Mouse (Mus musculus): ENCODE measurements around the gene Prkcz. TPM values are rescaled to one million over a fixed set of nuclear protein-coding genes. Genes with fewer than 3 reads are reported as not detected.

Prkcz gene
- polyA plus RNA-seq, 1 experiment from 2014 or later, result 65.4 TPM

DNA sequence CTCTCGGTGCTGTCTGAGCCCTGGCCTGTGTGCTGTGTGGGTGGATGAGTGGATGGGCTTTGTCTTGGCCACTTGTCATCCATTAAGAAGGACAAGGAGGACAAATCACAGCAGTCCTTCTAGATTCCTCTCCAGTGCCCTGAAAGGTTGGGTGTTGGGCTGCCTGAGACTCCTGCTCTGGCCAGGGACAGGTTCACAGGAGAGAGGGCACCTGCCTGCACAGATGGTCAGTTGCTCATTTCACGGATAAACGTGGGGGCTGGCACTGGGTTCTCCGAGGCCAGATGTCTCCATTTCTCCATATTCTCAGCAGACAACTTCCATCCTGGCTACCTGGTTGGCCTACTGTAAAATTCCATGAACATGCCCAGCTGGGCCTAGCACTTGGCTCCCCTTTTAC is 62.3 kb downstream of the Prkcz start:
- 88% methylated on average over 4 of the region's 4 CpGs for WGBS

DNA sequence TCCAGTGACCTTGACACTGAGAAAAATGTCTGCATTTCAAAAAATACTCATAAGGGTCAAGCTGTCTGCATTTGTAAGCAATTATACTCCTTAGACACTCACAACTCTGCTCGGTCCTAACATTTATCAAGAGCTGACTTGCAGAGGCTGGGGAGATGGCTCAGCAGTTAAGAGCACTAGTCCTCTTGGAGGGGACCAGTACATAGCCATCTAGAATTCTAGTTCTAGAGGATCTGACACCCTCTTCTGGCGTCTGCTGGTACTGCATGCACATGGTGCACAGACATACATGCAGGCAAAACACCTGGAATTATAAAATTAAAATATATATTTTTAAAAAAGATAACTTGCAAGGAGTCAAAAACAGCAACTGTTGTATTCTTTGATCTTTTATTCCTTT is 64.1 kb downstream of the Prkcz start:
- WGBS, result 60% methylated on average over 2 of the region's 2 CpGs
- H3K9me3 ChIP-seq (ENCODE audit: control insufficient read depth, low read length), result no peaks in the 10 kb centered on the region
- no peak overlapping the region for H3K27ac ChIP-seq (replicated peaks; ENCODE audit: low read depth, low read length)
- H3K4me1 ChIP-seq (ENCODE audit: control insufficient read depth, insufficient read depth, low read length), result no peaks in the 10 kb centered on the region
- H3K9ac ChIP-seq (replicated peaks; ENCODE audit: low read length), result no peak overlapping the region
- DNase-seq (peak; percentile 40), ATAC-seq (ENCODE audit: low FRiP score, low TSS enrichment) (no peak)
- no peaks in the 10 kb centered on the region for H3K27me3 ChIP-seq (ENCODE audit: control insufficient read depth, insufficient read depth, low read length)
- H3K4me3 ChIP-seq (replicated peaks; ENCODE audit: low read depth, low read length), result no peak overlapping the region
- no peaks in the 10 kb centered on the region for H3K36me3 ChIP-seq (ENCODE audit: control insufficient read depth, insufficient read depth, low read length)
- H3K4me2 ChIP-seq (ENCODE audit: low read length), result no peak overlapping the region

More for the DNA sequence above, 62.3 kb downstream of the Prkcz start:
- Histone ChIP-seq H3K4me3 (replicated peaks; ENCODE audit: low read depth, low read length) (no peak overlapping the region), H3K9ac (replicated peaks; ENCODE audit: low read length) (no peak overlapping the region), H3K27me3 (ENCODE audit: control insufficient read depth, insufficient read depth, low read length) (no peaks in the 10 kb centered on the region), H3K4me2 (ENCODE audit: low read length) (no peak overlapping the region), H3K36me3 (ENCODE audit: control insufficient read depth, insufficient read depth, low read length) (no peaks in the 10 kb centered on the region), H3K4me1 (ENCODE audit: control insufficient read depth, insufficient read depth, low read length) (no peaks in the 10 kb centered on the region), H3K9me3 (ENCODE audit: control insufficient read depth, low read length) (no peaks in the 10 kb centered on the region), H3K27ac (replicated peaks; ENCODE audit: low read depth, low read length) (no peak overlapping the region)
- DNase-seq, result no peak
- ATAC-seq (ENCODE audit: low FRiP score, low TSS enrichment), result no peak

DNA sequence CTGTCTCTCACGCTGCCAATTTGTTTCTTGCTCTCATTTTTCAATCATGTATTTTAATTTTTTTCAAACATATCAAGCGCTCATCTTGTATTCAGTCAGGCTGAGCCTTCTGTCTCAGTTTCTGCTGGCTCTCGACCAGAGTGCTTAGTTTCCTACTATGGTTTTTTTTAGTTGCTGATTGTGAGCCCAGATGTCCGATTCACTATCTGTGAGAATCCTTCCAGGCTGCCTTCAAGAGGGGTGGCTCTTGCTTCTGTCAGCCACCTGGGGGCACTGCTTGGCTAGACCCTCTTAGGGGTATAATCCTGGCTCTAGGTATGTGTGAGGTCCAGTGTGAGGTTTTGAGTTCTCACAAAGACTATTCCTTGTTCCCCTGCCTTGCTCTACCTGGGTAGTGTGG is 65.2 kb downstream of the Prkcz start:
- WGBS, result 81% methylated on average over 4 of the region's 4 CpGs
- ATAC-seq (ENCODE audit: low FRiP score, low TSS enrichment) (no peak), DNase-seq (no peak)
- H3K4me3 ChIP-seq (replicated peaks; ENCODE audit: low read depth, low read length), result no peak overlapping the region
- H3K4me1 ChIP-seq (ENCODE audit: control insufficient read depth, insufficient read depth, low read length), result no peaks in the 10 kb centered on the region
- no peak overlapping the region for H3K4me2 ChIP-seq (ENCODE audit: low read length)
- no peak overlapping the region for H3K9ac ChIP-seq (replicated peaks; ENCODE audit: low read length)
- 0 out of 2 replicates have a peak, but pooled peaks cover under 1% of the 10 kb centered on the region for H3K36me3 ChIP-seq (ENCODE audit: control insufficient read depth, insufficient read depth, low read length)
- H3K27me3 ChIP-seq (ENCODE audit: control insufficient read depth, insufficient read depth, low read length), result no peaks in the 10 kb centered on the region
- no peak overlapping the region for H3K27ac ChIP-seq (replicated peaks; ENCODE audit: low read depth, low read length)
- H3K9me3 ChIP-seq (ENCODE audit: control insufficient read depth, low read length), result no peaks in the 10 kb centered on the region

DNA sequence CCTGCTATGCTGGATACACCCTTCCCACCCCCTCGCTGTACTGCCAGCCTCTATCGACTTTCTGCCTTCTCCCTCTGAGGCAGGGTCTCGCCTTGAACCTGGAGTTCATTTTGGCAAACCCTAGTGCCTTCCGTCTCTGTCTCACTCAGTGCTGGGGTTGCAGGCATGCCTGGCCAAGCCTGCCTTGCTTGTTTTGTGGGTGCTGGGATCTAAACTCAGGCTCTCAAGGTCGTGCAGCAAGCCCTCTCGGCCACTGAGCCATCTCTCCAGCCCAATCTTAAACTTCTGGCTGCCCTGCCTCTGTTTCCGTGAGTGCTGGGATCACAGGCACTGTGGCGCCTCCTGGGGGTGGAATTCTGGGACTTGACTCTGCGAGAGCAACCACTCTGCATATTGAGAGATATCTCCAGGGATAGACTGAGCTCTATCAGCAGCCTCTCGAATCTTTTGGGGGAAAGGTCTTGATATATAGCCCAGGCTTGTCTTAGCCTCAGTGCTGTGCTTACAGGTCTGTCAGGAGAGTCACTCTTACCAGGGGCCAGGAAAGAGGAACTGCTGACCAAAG is 66.1 kb downstream of the Prkcz start:
- no peak overlapping the region for H3K9ac ChIP-seq (replicated peaks; ENCODE audit: low read length)
- WGBS, result 84% methylated on average over 10 of the region's 10 CpGs
- ATAC-seq (ENCODE audit: low FRiP score, low TSS enrichment), result no peak
- DNase-seq, result no peak
- H3K4me3 ChIP-seq (replicated peaks; ENCODE audit: low read depth, low read length), result no peak overlapping the region
- no peak overlapping the region for H3K4me2 ChIP-seq (ENCODE audit: low read length)
- H3K27ac ChIP-seq (replicated peaks; ENCODE audit: low read depth, low read length), result no peak overlapping the region
- H3K9me3 ChIP-seq (ENCODE audit: control insufficient read depth, low read length), result no peaks in the 10 kb centered on the region
- no peaks in the 10 kb centered on the region for H3K4me1 ChIP-seq (ENCODE audit: control insufficient read depth, insufficient read depth, low read length)
- no peaks in the 10 kb centered on the region for H3K27me3 ChIP-seq (ENCODE audit: control insufficient read depth, insufficient read depth, low read length)
- H3K36me3 ChIP-seq (ENCODE audit: control insufficient read depth, insufficient read depth, low read length), result 0 out of 2 replicates have a peak, but pooled peaks cover 4% of the 10 kb centered on the region

DNA sequence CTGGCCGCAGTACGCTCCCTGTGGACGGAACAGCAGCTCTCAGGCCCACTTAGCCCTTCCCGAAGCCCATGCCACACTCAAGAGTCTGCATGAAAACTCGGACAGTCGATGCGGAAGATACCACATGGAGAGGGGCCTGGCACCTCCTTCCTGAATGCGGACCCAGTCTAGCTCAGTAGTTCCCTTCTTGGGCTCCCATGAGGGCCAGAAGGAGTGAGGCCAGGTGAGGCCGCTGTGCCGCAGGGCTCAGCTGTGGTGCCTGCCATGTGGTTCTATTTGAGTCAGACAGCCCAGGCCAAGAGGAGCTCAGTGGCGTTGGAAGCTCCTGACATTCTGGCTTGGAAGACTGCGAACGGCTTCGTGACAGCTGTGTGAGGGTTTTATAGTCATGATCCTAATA is 66.8 kb downstream of the Prkcz start:
- H3K4me2 ChIP-seq (ENCODE audit: low read length), result no peak overlapping the region

DNA sequence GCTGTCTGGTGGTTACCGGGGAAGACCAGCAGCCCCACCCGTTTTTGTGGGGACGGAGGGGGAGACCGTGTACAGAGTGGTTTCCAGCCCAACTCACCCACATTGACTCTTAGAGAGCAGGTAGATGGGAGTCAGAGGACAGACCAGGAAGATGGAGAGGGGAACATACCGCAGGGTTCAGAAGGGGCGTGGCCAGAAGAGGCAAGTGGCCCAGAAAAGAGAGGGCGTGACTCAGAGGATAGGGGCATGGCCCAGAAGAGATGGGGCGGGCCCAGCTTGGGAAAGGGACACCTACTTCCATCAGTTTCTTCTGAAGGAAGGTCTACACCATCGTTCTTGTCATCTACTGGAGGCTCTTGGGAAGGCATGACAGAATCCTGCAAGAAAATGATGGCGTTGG is 68.3 kb downstream of the Prkcz start:
- Histone ChIP-seq H3K36me3 (ENCODE audit: control insufficient read depth, insufficient read depth, low read length) (peaks cover 15% of the 10 kb centered on the region), H3K9me3 (ENCODE audit: control insufficient read depth, low read length) (no peaks in the 10 kb centered on the region), H3K27ac (replicated peaks; ENCODE audit: low read depth, low read length) (no peak overlapping the region), H3K4me2 (ENCODE audit: low read length) (no peak overlapping the region), H3K4me1 (ENCODE audit: control insufficient read depth, insufficient read depth, low read length) (no peaks in the 10 kb centered on the region), H3K27me3 (ENCODE audit: control insufficient read depth, insufficient read depth, low read length) (no peaks in the 10 kb centered on the region), H3K4me3 (replicated peaks; ENCODE audit: low read depth, low read length) (no peak overlapping the region), H3K9ac (replicated peaks; ENCODE audit: low read length) (no peak overlapping the region)
- no peak for DNase-seq
- WGBS, result 90% methylated on average over 10 of the region's 10 CpGs
- no peak for ATAC-seq (ENCODE audit: low FRiP score, low TSS enrichment)

More for the DNA sequence above, 66.8 kb downstream of the Prkcz start:
- Histone ChIP-seq H3K4me1 (ENCODE audit: control insufficient read depth, insufficient read depth, low read length) (no peaks in the 10 kb centered on the region), H3K9ac (replicated peaks; ENCODE audit: low read length) (no peak overlapping the region), H3K27ac (replicated peaks; ENCODE audit: low read depth, low read length) (no peak overlapping the region), H3K9me3 (ENCODE audit: control insufficient read depth, low read length) (no peaks in the 10 kb centered on the region), H3K36me3 (ENCODE audit: control insufficient read depth, insufficient read depth, low read length) (peaks cover 4% of the 10 kb centered on the region), H3K4me3 (replicated peaks; ENCODE audit: low read depth, low read length) (no peak overlapping the region), H3K27me3 (ENCODE audit: control insufficient read depth, insufficient read depth, low read length) (no peaks in the 10 kb centered on the region)
- no peak for ATAC-seq (ENCODE audit: low FRiP score, low TSS enrichment)
- DNase-seq, result no peak
- WGBS, result 94% methylated on average over 14 of the region's 14 CpGs

DNA sequence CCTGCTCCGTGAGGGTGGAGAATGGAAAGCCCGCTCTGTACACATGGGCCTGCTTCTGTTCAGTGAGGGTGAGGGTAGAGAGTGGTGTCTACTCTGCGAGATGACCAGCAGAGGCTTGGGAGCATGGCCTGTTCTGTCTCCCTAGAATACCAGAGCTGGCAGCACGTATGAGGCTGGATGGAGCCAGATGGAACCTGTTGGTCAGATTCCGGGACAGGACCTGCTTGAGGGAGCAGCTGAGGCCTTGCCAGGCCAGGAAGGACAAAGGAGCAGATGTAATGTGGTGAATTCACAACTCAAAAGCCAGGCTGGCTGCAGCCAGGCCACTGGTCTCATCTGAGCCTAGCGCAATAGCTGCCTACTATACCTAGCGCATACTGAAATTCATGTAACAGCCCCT is 71.1 kb downstream of the Prkcz start:
- Histone ChIP-seq H3K27ac (replicated peaks; ENCODE audit: low read depth, low read length) (no peak overlapping the region), H3K9me3 (ENCODE audit: control insufficient read depth, low read length) (no peaks in the 10 kb centered on the region), H3K4me2 (ENCODE audit: low read length) (no peak overlapping the region), H3K4me3 (replicated peaks; ENCODE audit: low read depth, low read length) (no peak overlapping the region), H3K27me3 (ENCODE audit: control insufficient read depth, insufficient read depth, low read length) (no peaks in the 10 kb centered on the region), H3K36me3 (ENCODE audit: control insufficient read depth, insufficient read depth, low read length) (peaks cover 28% of the 10 kb centered on the region), H3K4me1 (ENCODE audit: control insufficient read depth, insufficient read depth, low read length) (no peaks in the 10 kb centered on the region), H3K9ac (replicated peaks; ENCODE audit: low read length) (no peak overlapping the region)
- no peak for DNase-seq
- WGBS, result 87% methylated on average over 7 of the region's 7 CpGs
- ATAC-seq (ENCODE audit: low FRiP score, low TSS enrichment), result no peak

DNA sequence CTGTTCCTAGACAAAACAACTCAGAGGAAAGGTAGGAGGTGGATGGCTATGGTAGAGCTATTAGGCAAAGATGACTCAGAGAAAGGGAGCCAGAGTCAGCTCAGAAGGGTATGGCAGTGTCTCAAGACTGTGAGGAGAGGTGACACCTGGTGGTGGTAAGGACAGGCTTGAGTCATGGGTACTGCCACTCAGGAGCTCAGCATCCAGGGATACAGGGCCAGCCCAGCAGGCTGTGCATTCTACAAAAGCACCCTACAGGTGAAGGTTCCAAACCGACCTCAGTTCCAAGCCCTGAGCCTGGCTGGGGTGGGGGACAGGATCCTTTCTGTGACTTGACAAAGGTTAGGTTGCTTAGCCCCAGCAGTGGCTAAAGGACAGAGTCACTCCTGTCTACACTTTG is 72.6 kb downstream of the Prkcz start:
- Histone ChIP-seq H3K4me1 (ENCODE audit: control insufficient read depth, insufficient read depth, low read length) (no peaks in the 10 kb centered on the region), H3K9me3 (ENCODE audit: control insufficient read depth, low read length) (no peaks in the 10 kb centered on the region), H3K27me3 (ENCODE audit: control insufficient read depth, insufficient read depth, low read length) (no peaks in the 10 kb centered on the region), H3K9ac (replicated peaks; ENCODE audit: low read length) (no peak overlapping the region), H3K36me3 (ENCODE audit: control insufficient read depth, insufficient read depth, low read length) (peaks cover 35% of the 10 kb centered on the region), H3K4me3 (replicated peaks; ENCODE audit: low read depth, low read length) (no peak overlapping the region), H3K4me2 (ENCODE audit: low read length) (no peak overlapping the region), H3K27ac (replicated peaks; ENCODE audit: low read depth, low read length) (no peak overlapping the region)
- DNase-seq (no peak), ATAC-seq (ENCODE audit: low FRiP score, low TSS enrichment) (no peak)
- 83% methylated on average over 1 of the region's 1 CpGs for WGBS

DNA sequence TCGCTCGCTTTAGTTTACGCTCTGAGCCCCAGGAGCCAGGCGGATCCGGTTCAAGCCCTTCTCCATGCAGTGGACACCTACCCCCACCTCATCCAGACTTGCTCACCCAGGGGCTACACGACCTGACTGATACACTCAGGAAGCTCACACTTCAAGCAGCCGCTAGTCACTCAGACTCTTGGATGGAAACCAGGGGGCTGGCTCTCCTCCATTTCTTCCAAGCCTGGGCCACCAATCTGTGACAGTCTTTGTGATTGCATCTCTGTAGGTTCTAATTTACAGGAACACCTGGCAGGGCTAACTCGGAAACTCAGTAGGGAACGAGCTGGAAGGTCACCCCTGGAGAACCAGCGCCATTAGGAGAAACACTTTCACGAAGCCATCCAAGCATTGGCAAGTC is 73.4 kb downstream of the Prkcz start:
- DNase-seq (no peak), ATAC-seq (ENCODE audit: low FRiP score, low TSS enrichment) (no peak)
- Histone ChIP-seq H3K4me3 (replicated peaks; ENCODE audit: low read depth, low read length) (no peak overlapping the region), H3K4me2 (ENCODE audit: low read length) (no peak overlapping the region), H3K9me3 (ENCODE audit: control insufficient read depth, low read length) (no peaks in the 10 kb centered on the region), H3K27ac (replicated peaks; ENCODE audit: low read depth, low read length) (no peak overlapping the region), H3K27me3 (ENCODE audit: control insufficient read depth, insufficient read depth, low read length) (no peaks in the 10 kb centered on the region), H3K4me1 (ENCODE audit: control insufficient read depth, insufficient read depth, low read length) (no peaks in the 10 kb centered on the region), H3K9ac (replicated peaks; ENCODE audit: low read length) (no peak overlapping the region), H3K36me3 (ENCODE audit: control insufficient read depth, insufficient read depth, low read length) (peaks cover 35% of the 10 kb centered on the region)
- 89% methylated on average over 11 of the region's 11 CpGs for WGBS

Measured in midbrain, embryonic 14.5 days (tissue).